Mouse (Mus musculus) MEL (cell line): ENCODE data around the gene Fis1.
A peak's percentile ranks its signal among the peaks of the same experiment; 100 is the strongest.

ENCODE experiments used
- BHLHE40 ChIP-seq: IDR thresholded peaks from 2 replicates; pipeline ENCODE4 v1.6.1; 2012; ENCODE audit warnings: low read depth, mild to moderate bottlenecking, inconsistent platforms, low read length, improper control_type of control experiment, borderline replicate concordance
- CHD1 ChIP-seq: IDR thresholded peaks from 2 replicates; pipeline ENCODE4 v1.6.1; 2012; ENCODE audit warnings: low read depth, mild to moderate bottlenecking, inconsistent platforms, low read length, improper control_type of control experiment
- CTCF ChIP-seq, 3 experiments: IDR thresholded peaks in 2 of 3; conservative IDR thresholded peaks in 1 of 3; 2 replicates each; pipeline ENCODE4 v1.5.1; 2011 to 2012; ENCODE audit warnings: low read length in 3 of 3, low read depth in 2 of 3, mild to moderate bottlenecking in 2 of 3, improper control_type of control experiment in 1 of 3, inconsistent platforms in 1 of 3, mixed read lengths in 1 of 3, moderate library complexity in 1 of 3; ENCODE audit not compliant: control insufficient read depth in 1 of 3, insufficient read depth in 1 of 3, poor library complexity in 1 of 3, severe bottlenecking in 1 of 3
- E2F4 ChIP-seq: IDR thresholded peaks from 2 replicates; pipeline ENCODE4 v1.6.1; 2011; ENCODE audit warnings: low read depth, low read length, improper control_type of control experiment, borderline replicate concordance
- MAFK ChIP-seq: IDR thresholded peaks from 2 replicates; pipeline ENCODE4 v1.6.1; 2011; ENCODE audit warnings: low read depth, mild to moderate bottlenecking, low read length, improper control_type of control experiment, borderline replicate concordance
- MAX ChIP-seq: IDR thresholded peaks from 2 replicates; pipeline ENCODE4 v1.6.1; 2011; ENCODE audit warnings: low read length, improper control_type of control experiment
- MXI1 ChIP-seq: IDR thresholded peaks from 2 replicates; pipeline ENCODE4 v1.6.1; 2011; ENCODE audit warnings: mild to moderate bottlenecking, low read depth, low read length, improper control_type of control experiment
- NELFE ChIP-seq: IDR thresholded peaks from 2 replicates; pipeline ENCODE4 v1.6.1; 2011; ENCODE audit warnings: low read depth, low read length, improper control_type of control experiment
- POLR2A ChIP-seq, 2 experiments: IDR thresholded peaks; 2 replicates each; pipeline ENCODE4 v1.6.1; 2011 to 2012; ENCODE audit warnings: low read length in 2 of 2, mild to moderate bottlenecking in 2 of 2, control low read depth in 1 of 2, improper control_type of control experiment in 1 of 2, low read depth in 1 of 2, moderate library complexity in 1 of 2; ENCODE audit not compliant: control insufficient read depth in 1 of 2, insufficient read depth in 1 of 2, poor library complexity in 1 of 2
- RCOR1 ChIP-seq: IDR thresholded peaks from 2 replicates; pipeline ENCODE4 v1.6.1; 2012; ENCODE audit warnings: low read depth, mild to moderate bottlenecking, inconsistent platforms, low read length, improper control_type of control experiment
- TCF12 ChIP-seq: IDR thresholded peaks from 2 replicates; pipeline ENCODE4 v1.6.1; 2014; ENCODE audit warnings: low read depth, mild to moderate bottlenecking, inconsistent platforms, low read length, improper control_type of control experiment, moderate library complexity
- USF1 ChIP-seq: IDR thresholded peaks from 2 replicates; pipeline ENCODE4 v1.6.1; 2014; ENCODE audit warnings: low read depth, mild to moderate bottlenecking, inconsistent platforms, low read length, improper control_type of control experiment, moderate library complexity
- ZNF384 ChIP-seq: IDR thresholded peaks from 2 replicates; pipeline ENCODE4 v1.6.1; 2012; ENCODE audit warnings: low read depth, mild to moderate bottlenecking, inconsistent platforms, low read length, improper control_type of control experiment

DNA sequence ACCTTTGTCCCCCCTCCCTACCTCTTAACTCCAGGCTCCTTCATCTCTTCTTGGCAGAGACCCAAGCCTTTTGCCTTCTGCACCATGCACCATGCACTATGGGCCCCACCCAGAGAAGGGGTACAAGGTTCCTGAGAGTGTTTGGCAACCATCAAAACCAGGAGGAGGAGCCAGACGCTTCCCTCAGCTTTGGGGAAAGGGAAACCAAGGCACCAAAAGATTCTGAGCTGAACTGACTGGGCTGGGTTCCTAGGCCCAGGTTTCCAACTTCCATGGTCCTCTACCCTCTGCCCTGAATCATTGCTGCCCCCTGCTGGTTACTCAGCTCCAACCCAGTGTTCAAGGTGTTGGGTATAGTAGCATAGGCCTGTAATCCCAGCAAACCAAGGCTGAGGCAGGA, 17.6 kb downstream of the Fis1 start:
- TF ChIP-seq CTCF (IDR thresholded peaks at IDR 0.05 in 2 of 3, conservative IDR thresholded peaks at IDR 0.05 in 1 of 3; ENCODE audit: control insufficient read depth in 1 of 3, insufficient read depth in 1 of 3, low read depth in 2 of 3, low read length in 3 of 3, poor library complexity in 1 of 3, severe bottlenecking in 1 of 3) (peak; percentile 71 to 73 (median 71)), MAX (no peak), TCF12 (no peak), POLR2A (IDR thresholded peaks at IDR 0.05; ENCODE audit: control insufficient read depth in 1 of 2, insufficient read depth in 1 of 2, low read depth in 1 of 2, low read length in 2 of 2, poor library complexity in 1 of 2) (no peak), BHLHE40 (no peak), ZNF384 (no peak), MXI1 (no peak), RCOR1 (no peak), USF1 (no peak), CHD1 (no peak), E2F4 (no peak), NELFE (no peak), MAFK (no peak)
